Mouse (Mus musculus) left cerebral cortex, postnatal 14 days (tissue): ENCODE measurements around the gene Rnf121. TPM values are rescaled to one million over a fixed set of nuclear protein-coding genes. Genes with fewer than 3 reads are reported as not detected.
"Not testable (repeated sequence)": the region's sequence is repeated elsewhere in the genome, so short reads cannot be mapped to it uniquely, and the experiment has no call there.

Experiments
- DNase-seq, 2 experiments: peaks; one replicate each; pipeline ENCODE4 v3.0.0; 2021 to 2022; ENCODE audit warnings: low spot score in 2 of 2, mixed read lengths in 1 of 2
- intact Hi-C: fragments of 180-260 bp; cut with DNase I; formaldehyde crosslinking; loops from one replicate; pipeline ENCODE4 v1.15.1; 2025
- total RNA-seq, 2 experiments: library from RNA; stranded (reverse); gene quantifications; 2 replicates each; pipeline ENCODE4 v1.2.3; 2021

Gene Rnf121
- total RNA-seq, 2 experiments from 2014 or later, result 38.4 to 49.9 TPM

- DNase-seq, result peak; percentile 45 to 56
- intact Hi-C loops, result loop anchor here (5.0 kb wide), 3 partner anchors 81 to 426 kb away; no protein-coding TSS in a partner anchor
Observed at GRCm38 (mm10) chr7:102078517-102078916, 13.2 kb upstream of the Rnf121 start.

DNA sequence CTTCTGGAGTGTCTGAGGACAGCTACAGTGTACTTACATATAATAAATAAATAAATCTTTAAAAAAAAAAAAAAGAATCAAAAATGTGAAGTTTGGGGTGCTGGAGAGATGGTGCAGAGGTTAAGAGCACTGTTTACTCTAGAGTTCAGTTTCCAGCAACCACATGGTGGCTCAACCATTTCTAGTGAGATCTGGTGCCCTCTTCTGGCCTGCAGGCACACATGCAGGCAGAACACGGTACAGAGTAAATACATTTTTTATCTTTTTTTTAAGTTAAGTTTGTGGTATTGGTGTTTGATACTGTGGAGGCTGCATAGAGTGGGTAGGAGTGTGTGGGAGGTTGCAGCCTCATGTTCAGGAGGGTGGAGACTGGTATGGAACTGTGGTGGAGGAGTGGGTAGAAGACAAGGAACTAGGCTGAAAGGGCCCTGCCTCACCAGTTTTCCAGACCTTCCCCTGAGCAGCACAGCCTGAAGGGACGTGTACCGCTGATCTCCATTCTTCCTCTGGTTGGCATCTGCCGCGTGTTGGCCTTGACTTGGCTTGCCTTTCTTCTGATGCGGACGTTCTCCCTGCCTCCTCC is 11.5 kb upstream of the Rnf121 start:
- intact Hi-C loops, result loop anchor here (5.0 kb wide), 3 partner anchors 80 to 425 kb away; no protein-coding TSS in a partner anchor
- peak in 1 of 2 experiments; percentile 22 for DNase-seq

DNA sequence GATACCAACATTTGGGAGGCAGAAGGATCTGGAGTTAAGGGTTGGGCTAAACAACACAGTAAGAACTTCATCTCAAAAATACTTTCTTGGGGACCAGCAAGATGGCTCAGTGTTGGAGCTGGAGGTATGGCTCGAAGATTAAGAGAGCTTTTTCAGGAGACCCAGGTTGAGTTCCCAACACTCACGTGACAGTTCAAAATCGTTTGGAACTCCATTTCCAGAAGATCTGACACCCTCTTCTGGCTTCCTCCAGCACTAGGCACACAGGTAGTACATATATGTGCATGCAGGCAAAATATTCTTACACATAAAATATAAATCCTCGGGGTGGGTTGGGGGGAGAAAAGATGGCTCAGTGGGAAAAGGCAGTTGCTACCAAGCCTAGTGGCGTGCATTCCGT is 1.1 kb upstream of the Rnf121 start:
- DNase-seq, result no peak
- intact Hi-C loops, result no loop called here

- DNase-seq, result peak in 1 of 2 experiments; percentile 12
- intact Hi-C loops, result no loop called here
Observed at GRCm38 (mm10) chr7:102064655-102065045, 619 bp downstream of the Rnf121 start.

DNA sequence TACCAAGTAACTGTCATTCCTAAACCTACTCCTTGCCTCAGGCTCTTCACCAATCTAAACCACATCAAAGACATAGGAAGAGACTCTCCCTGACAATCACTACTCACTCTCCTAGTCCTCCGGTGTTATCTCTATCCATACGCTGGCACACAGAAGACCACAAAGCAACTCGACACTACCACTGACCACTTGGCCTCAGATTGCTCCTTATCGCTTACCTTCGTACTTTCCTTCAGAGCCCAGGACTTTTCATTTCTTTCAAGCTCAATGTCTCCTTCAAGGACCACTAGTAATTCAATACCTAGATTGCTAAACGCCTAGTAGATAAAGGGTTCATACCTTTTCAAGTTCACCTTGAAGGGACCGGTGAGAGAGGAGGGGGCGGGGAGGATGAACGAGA is 1.4 kb downstream of the Rnf121 start:
- intact Hi-C loops, result no loop called here
- no peak for DNase-seq

DNA sequence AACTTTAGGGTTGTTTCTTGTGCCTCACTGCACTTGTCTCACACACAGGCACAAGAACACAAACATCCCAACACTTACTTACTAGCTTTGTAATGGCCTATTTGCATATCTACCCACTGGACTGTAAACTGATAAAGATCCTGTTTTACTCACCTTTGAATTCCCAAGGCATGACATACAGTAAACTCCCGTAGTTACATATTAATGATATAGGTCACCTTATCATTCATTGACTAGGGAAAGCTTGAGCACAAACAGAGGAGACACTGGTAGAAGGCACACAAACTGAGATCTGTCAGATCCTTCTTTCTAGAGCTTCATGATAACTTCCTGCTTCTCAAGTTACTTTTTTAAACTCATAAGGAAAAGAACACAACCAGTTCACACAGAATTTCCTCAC is 3.1 kb downstream of the Rnf121 start:
- DNase-seq, result no peak
- intact Hi-C loops, result no loop called here

GRCm38 (mm10) chr7:102061353-102061752 is 3.9 kb downstream of the Rnf121 start:
- no peak for DNase-seq
- intact Hi-C loops, result no loop called here

- intact Hi-C loops, DNase-seq: not testable (repeated sequence)
Observed at GRCm38 (mm10) chr7:102048524-102048923, 16.7 kb downstream of the Rnf121 start.

DNA sequence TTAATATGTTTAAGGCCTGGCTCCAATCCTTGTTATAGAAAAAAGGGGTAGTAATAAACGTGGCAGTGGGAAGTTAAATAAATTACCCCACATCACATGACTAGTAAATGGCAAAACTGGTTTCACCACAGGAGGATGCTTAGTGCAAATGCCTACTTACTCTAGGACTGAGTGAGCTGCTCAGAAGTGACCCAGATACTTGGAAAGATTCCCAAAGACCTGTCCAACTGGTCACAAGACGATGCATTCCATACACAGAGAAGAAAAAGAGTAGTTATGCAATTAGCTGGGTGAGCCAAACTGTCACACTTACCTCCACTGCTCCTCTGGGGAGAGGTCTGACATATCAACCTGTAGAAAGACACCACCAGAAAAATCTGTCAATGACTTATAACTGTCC is 23.0 kb downstream of the Rnf121 start:
- DNase-seq, result no peak
- intact Hi-C loops, result no loop called here

GRCm38 (mm10) chr7:102037318-102037717 is 28.0 kb downstream of the Rnf121 start:
- DNase-seq, result no peak
- intact Hi-C loops, result no loop called here

GRCm38 (mm10) chr7:102035534-102035933 is 29.7 kb downstream of the Rnf121 start:
- DNase-seq, result peak; percentile 51 to 53
- intact Hi-C loops, result no loop called here

DNA sequence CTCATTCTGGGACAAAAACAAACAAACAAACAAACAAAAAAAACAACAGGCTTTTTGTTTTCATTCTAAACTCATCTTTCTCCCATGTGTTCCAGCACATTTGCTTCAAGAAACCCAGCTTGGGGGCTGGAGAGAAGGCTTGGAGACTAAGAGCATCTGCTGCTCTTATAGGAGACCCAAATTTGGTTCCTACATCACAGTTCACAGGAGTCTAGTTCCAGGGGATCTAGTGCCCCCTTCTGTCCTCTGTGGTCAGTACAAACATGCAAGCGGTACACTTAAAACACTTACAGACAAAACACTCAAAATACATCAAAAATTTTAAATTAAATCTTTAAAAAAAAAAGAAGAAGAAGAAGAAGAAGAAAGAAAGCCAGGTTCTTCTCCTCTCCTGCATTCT is 30.4 kb downstream of the Rnf121 start:
- intact Hi-C loops, result no loop called here
- peak in 1 of 2 experiments; percentile 30 for DNase-seq

- DNase-seq, result no peak
- intact Hi-C loops, result no loop called here
Observed at GRCm38 (mm10) chr7:102025187-102026119, 39.8 kb downstream of the Rnf121 start.

DNA sequence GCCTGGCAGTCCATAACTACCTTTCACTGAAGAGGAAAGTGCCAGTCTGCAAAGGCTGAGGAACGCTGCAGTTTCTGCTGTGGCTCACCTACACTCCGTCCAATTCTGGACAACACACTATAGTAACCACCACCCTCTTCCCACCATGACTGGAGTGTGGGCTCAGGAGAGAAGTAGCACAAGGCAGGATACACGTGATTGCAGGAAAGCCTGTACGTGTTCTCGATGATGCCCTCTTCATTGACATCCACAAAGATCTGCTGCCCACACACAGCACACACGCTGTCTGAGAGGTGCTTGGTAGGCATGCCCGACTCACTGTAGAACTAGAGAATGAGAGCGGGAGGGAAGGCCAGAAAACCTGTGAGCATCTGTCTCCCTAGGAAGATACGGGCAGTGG is 41.4 kb downstream of the Rnf121 start:
- intact Hi-C loops, result no loop called here
- DNase-seq, result no peak

DNA sequence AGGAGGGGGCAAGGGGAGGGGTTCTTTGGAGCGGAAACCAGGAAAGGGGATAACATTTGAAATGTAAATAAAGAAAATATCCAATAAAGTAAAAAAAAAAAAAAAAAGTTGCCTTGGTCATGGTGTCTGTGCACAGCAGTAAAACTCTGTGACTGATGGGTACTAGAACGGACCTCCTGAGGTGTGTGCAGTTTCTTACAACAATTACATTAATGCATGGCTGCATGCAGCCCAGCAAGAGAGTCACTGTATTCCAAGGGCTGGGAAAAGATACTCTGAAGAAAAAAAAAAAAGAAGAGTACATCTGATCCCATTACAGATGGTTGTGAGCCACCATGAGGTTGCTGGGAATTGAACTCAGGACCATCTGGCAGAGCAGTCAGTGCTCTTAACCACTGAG is 44.3 kb downstream of the Rnf121 start:
- intact Hi-C loops, DNase-seq: not testable (repeated sequence)

DNA sequence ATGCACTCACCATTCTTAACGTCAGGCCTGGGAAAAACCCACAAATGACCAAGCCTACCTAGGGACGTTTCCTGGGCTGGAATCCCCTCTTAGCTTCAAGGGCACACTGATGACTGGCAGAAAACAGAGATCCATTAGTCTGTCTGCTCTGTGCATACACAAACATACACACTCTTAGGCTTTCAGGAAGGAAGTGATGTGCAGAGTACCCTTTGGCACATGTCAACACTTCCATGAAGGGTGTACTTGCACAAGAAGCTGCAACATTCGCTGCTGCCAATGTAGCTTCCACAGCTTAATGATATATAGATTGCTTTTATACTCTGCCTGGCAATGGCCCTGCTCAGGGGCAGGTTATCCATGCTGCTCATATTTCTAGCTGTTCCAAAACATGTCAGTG is 45.9 kb downstream of the Rnf121 start:
- intact Hi-C loops, result no loop called here
- no peak for DNase-seq

DNA sequence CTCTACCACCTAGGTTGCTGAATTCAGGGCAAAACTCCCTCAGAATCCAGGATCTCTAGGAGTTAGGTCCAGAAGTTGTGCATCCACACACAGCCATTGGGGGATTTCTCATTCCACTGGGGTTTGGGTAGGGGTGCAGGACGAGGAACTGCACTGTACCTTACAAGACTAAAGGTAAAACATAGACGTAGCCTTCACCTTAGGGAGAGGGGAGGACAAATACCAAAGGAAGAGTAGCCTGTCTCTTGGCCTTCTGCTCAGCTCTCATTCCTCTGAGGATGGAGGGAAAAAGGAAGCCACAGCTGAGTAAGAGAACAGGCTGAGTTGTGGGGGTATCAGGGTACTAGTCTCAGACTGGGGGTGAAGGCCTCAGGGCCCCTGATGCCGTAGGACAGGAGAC is 46.7 kb downstream of the Rnf121 start, which contains the start of gene Il18bp:
Gene Il18bp (minus strand): TSS at position 101 of the 400 bp plus-strand sequence.
- intact Hi-C loops, result no loop called here
- no peak for DNase-seq

- intact Hi-C loops, result no loop called here
- no peak for DNase-seq
Observed at GRCm38 (mm10) chr7:102018034-102018433, 47.2 kb downstream of the Rnf121 start.

DNA sequence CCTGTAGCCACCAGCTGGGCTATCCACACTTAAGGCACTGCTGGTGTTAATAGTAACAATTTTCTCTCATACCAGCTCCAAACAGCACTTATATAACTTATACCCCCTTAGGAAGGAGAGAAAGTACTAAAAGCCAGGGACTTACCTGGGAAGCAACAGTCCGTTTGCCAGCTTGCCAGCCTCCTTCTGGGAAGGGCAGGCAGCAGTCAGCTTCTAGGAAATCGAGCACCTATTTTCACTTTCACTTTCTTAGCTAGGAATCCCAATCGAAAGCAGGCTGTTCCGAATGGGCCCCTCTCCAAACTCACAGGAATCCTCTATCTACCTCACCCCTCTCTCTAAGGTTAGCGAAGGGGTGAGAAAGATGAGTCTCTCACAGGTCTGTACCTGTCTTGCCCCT is 47.8 kb downstream of the Rnf121 start:
- intact Hi-C loops, result no loop called here
- DNase-seq, result no peak

GRCm38 (mm10) chr7:102016936-102017335 is 48.3 kb downstream of the Rnf121 start:
- no peak for DNase-seq
- intact Hi-C loops, result no loop called here

- intact Hi-C loops, result no loop called here
Observed at GRCm38 (mm10) chr7:102014995-102015394, 50.3 kb downstream of the Rnf121 start.

More at GRCm38 (mm10) chr7:102014995-102015394, 50.3 kb downstream of the Rnf121 start:
- no peak for DNase-seq
